In the genomic region with DNA sequence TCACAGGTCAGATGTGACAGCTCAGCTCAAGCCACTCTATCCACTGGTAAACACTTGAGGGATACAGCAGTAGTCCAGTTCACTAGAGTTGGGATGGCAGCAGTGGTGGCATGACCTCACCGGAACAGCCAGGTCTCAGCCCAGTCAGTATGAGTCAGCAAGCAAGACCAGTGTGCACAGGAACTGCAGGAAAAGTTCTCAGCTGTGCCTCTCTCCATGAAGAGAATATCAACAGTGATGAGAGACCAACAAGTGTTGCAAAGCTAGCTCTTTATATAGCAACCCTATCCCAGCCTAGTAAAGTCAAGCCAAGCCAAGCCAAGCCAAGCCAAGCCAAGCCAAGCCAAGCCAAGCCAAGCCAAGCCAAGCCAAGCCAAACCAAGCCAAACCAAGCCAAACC, we compare ENCODE assay signal across 14 mouse cellular contexts. TPM values are rescaled to one million over a fixed set of nuclear protein-coding genes. Genes with fewer than 3 reads are reported as not detected.
"Had no signal": no experiment of that assay in that cellular context is flagged by ENCODE, and none has a peak within 500 bp of the region (broad histone marks: within the 10 kb centered on the region; RNA-seq: fewer than 3 reads in every experiment).

No protein-coding gene starts in this region.

- DNase-seq: kidney, postnatal 4 days; left cerebral cortex, postnatal 4 days; lung, adult 18-20 months; lung, postnatal 36 days; right cerebral cortex, postnatal 14 days; thymus, adult 2 months; thymus, postnatal 36 days had no signal

- H3K27me3 ChIP-seq: limb, embryonic 13.5 days; midbrain, embryonic 13.5 days; stomach, embryonic 15.5 days had no signal

- H3K4me3 ChIP-seq: limb, embryonic 13.5 days; midbrain, embryonic 13.5 days; stomach, embryonic 15.5 days had no signal

- H3K9me3 ChIP-seq: limb, embryonic 13.5 days; midbrain, embryonic 13.5 days; stomach, embryonic 15.5 days had no signal

- H3K36me3 ChIP-seq: limb, embryonic 13.5 days; midbrain, embryonic 13.5 days; stomach, embryonic 15.5 days had no signal

- H3K27ac ChIP-seq: limb, embryonic 13.5 days; liver, embryonic 14.5 days; midbrain, embryonic 13.5 days; stomach, embryonic 15.5 days had no signal

- H3K4me2 ChIP-seq: limb, embryonic 13.5 days; midbrain, embryonic 13.5 days; stomach, embryonic 15.5 days had no signal

- H3K4me1 ChIP-seq: limb, embryonic 13.5 days; midbrain, embryonic 13.5 days; stomach, embryonic 15.5 days had no signal

- H3K9ac ChIP-seq: limb, embryonic 13.5 days; liver, embryonic 14.5 days; midbrain, embryonic 13.5 days; stomach, embryonic 15.5 days had no signal

- ATAC-seq: midbrain, embryonic 13.5 days had no signal

RNA-seq across cellular contexts. Expression of a gene that starts 30.2 kb away (rescaled TPM):
- total RNA-seq: liver, adult 2 months; megakaryocyte progenitor cell, adult 5-6 weeks had no signal
- polyA plus RNA-seq: liver, adult 2 months; testis, adult 2 months had no signal
